17 mouse cellular contexts compared by ENCODE assay signal in the genomic region with DNA sequence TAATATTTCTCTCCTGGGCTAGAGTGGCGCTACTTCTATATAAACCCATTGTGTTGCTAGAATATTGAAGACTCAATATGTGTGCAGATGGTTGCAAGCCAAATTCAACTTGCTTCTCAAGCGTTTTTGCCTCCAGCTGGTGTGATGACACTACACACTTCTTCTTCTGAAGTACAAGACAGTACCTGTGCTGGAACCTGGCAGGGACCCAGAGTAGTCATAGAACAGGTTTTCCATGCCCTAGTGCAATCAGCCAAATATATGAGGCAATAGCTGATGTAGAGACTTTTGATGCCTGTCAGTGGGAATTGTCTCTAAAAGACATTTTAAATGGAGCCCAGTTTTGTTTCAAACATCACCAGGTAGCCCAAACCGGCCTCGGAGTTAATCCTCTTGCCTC.
"Had no signal": no experiment of that assay in that cellular context is flagged by ENCODE, and none has a peak within 500 bp of the region (broad histone marks: within the 10 kb centered on the region; RNA-seq: fewer than 3 reads in every experiment).

No protein-coding gene starts in this region.

- H3K4me2 ChIP-seq: intestine, embryonic 15.5 days; kidney, embryonic 15.5 days; limb, embryonic 15.5 days; liver, embryonic 12.5 days; liver, embryonic 15.5 days; midbrain, embryonic 11.5 days had no signal

- H3K4me3 ChIP-seq: intestine, embryonic 15.5 days; kidney, embryonic 15.5 days; limb, embryonic 15.5 days; liver, embryonic 12.5 days; liver, embryonic 15.5 days had no signal

- H3K27me3 ChIP-seq: intestine, embryonic 15.5 days; kidney, embryonic 15.5 days; limb, embryonic 15.5 days; liver, embryonic 12.5 days; liver, embryonic 15.5 days had no signal

- H3K4me1 ChIP-seq: intestine, embryonic 15.5 days; liver, embryonic 12.5 days; liver, embryonic 15.5 days had no signal

- ATAC-seq: intestine, embryonic 15.5 days; liver, embryonic 12.5 days had no signal

- H3K27ac ChIP-seq: intestine, embryonic 15.5 days; kidney, embryonic 15.5 days; limb, embryonic 15.5 days; liver, embryonic 12.5 days; liver, embryonic 15.5 days had no signal

- H3K9me3 ChIP-seq: intestine, embryonic 15.5 days; kidney, embryonic 15.5 days; limb, embryonic 15.5 days; liver, embryonic 12.5 days; liver, embryonic 15.5 days had no signal

- H3K9ac ChIP-seq: intestine, embryonic 15.5 days; kidney, embryonic 15.5 days; limb, embryonic 15.5 days; liver, embryonic 12.5 days; liver, embryonic 15.5 days had no signal

- H3K36me3 ChIP-seq: intestine, embryonic 15.5 days; kidney, embryonic 15.5 days; limb, embryonic 15.5 days; liver, embryonic 12.5 days; liver, embryonic 15.5 days had no signal

- DNase-seq: kidney, adult 11 months; kidney, adult 8-10 months; kidney, postnatal 14 days; kidney, postnatal 4 days; lung, adult 2 months; lung, postnatal 14 days; lung, postnatal 4 days; midbrain, embryonic 14.5 days; right cerebral cortex, postnatal 14 days; right cerebral cortex, postnatal 4 days; thymus, postnatal 36 days had no signal
